Mouse (Mus musculus) limb, embryonic 14.5 days (tissue): ENCODE results near the gene Coq8b. TPM values are rescaled to one million over a fixed set of nuclear protein-coding genes. Genes with fewer than 3 reads are reported as not detected.
"Not testable (repeated sequence)": the region's sequence is repeated elsewhere in the genome, so short reads cannot be mapped to it uniquely, and the experiment has no call there.

Experiments used
- ATAC-seq: fragments of 200-750 bp; cut with Nextera tagmentation; 2 replicates; pipeline ENCODE4 v1.8.0; 2017; ENCODE audit warnings: low read depth, moderate number of reproducible peaks, moderate TSS enrichment; ENCODE audit not compliant: low FRiP score
- DNase-seq: peaks from one replicate; pipeline ENCODE4 v3.0.0-alpha.2; 2015; ENCODE audit warnings: low spot score
- H3K27ac ChIP-seq: fragments of 300-500 bp; sonication (generic); replicated peaks from 2 replicates; pipeline ENCODE4 v1.5.1; 2014; ENCODE audit warnings: low read depth, mild to moderate bottlenecking, low read length, moderate library complexity, mixed read lengths
- H3K27me3 ChIP-seq: fragments of 300-500 bp; sonication (generic); 2 replicates; pipeline ENCODE4 v1.6.1; 2014; ENCODE audit warnings: low read length, mixed read lengths; ENCODE audit not compliant: control insufficient read depth, insufficient read depth
- H3K36me3 ChIP-seq: fragments of 300-500 bp; sonication (generic); 2 replicates; pipeline ENCODE4 v1.6.1; 2014; ENCODE audit warnings: mild to moderate bottlenecking, low read length, moderate library complexity, mixed read lengths; ENCODE audit not compliant: control insufficient read depth, insufficient read depth
- H3K4me1 ChIP-seq: fragments of 300-500 bp; sonication (generic); 2 replicates; pipeline ENCODE4 v1.6.1; 2014; ENCODE audit warnings: antibody characterized with exemption, low read length, mixed read lengths; ENCODE audit not compliant: control insufficient read depth, insufficient read depth
- H3K4me2 ChIP-seq: fragments of 300-500 bp; sonication (generic); replicated peaks from 2 replicates; pipeline ENCODE4 v1.6.1; 2014; ENCODE audit warnings: low read depth, mild to moderate bottlenecking, low read length, moderate library complexity; ENCODE audit not compliant: severe bottlenecking
- H3K4me3 ChIP-seq: fragments of 300-500 bp; sonication (generic); replicated peaks from 2 replicates; pipeline ENCODE4 v1.5.1; 2014; ENCODE audit warnings: low read length
- H3K9ac ChIP-seq: fragments of 300-500 bp; sonication (generic); 2 replicates; pipeline ENCODE4 v1.6.1; 2014; ENCODE audit warnings: mild to moderate bottlenecking, low read depth, low read length, moderate library complexity; ENCODE audit not compliant: severe bottlenecking
- H3K9me3 ChIP-seq: fragments of 300-500 bp; sonication (generic); 2 replicates; pipeline ENCODE4 v1.6.1; 2016; ENCODE audit warnings: low read length; ENCODE audit not compliant: control insufficient read depth
- POLR2A ChIP-seq: fragments of 200-500 bp; IDR thresholded peaks from 2 replicates; pipeline ENCODE4 v1.8.0; 2012; ENCODE audit warnings: inconsistent platforms, mild to moderate bottlenecking, moderate library complexity, borderline replicate concordance; ENCODE audit not compliant: insufficient read depth, insufficient read length; ENCODE audit errors: extremely low read depth
- WGBS: fragments of 180-500 bp; shearing (Covaris S2); extraction: QIAGEN DNeasy Blood & Tissue Kit; methylation state at CpG from one replicate; pipeline ENCODE4 v1.1.7; 2014; 5-methylcytosine and 5-hydroxymethylcytosine counted together
- polyA plus RNA-seq, 2 experiments: library from polyadenylated mRNA; depleted of rRNA in 1 of 2; stranded (reverse) in 1 of 2; unstranded in 1 of 2; fragments of >200 nt; fragmentation: Nextera tagmentation in 1 of 2; extraction: Ambion mirVana in 1 of 2; gene quantifications; 2 replicates each; pipeline versions ENCODE4 v1.2.1 to v1.2.3; 2012 to 2014

Coq8b gene
- polyA plus RNA-seq, 2 experiments, result 16.5 to 43.4 TPM

- Histone ChIP-seq H3K9ac (no peak overlapping the region), H3K4me2 (no peak overlapping the region), H3K36me3 (peaks cover 33% of the 10 kb centered on the region), H3K4me3 (no peak overlapping the region), H3K27ac (no peak overlapping the region), H3K4me1 (peaks cover 10% of the 10 kb centered on the region; the same call in 1 of the 2 replicates), H3K27me3 (no peaks in the 10 kb centered on the region), H3K9me3 (no peaks in the 10 kb centered on the region)
- ATAC-seq (no peak), DNase-seq (no peak)
- 80% methylated on average over 2 of the region's 2 CpGs for WGBS
- TF ChIP-seq POLR2A, result no peak
These were observed 4.7 kb downstream of the Coq8b start for GRCm38 (mm10) chr7:27237527-27237926.

- no peaks in the 10 kb centered on the region for H3K9me3 ChIP-seq
- H3K4me3 ChIP-seq, result no peak overlapping the region
- TF ChIP-seq POLR2A, result no peak
- no peak overlapping the region for H3K9ac ChIP-seq
- 87% methylated on average over 5 of the region's 5 CpGs for WGBS
- peaks cover 7% of the 10 kb centered on the region; the same call in 1 of the 2 replicates for H3K4me1 ChIP-seq
- H3K36me3 ChIP-seq, result peaks cover 43% of the 10 kb centered on the region
- no peak overlapping the region for H3K27ac ChIP-seq
- H3K27me3 ChIP-seq, result no peaks in the 10 kb centered on the region
- DNase-seq (no peak), ATAC-seq (no peak)
- no peak overlapping the region for H3K4me2 ChIP-seq
These were observed 5.7 kb downstream of the Coq8b start for GRCm38 (mm10) chr7:27238568-27238967.

- no peak overlapping the region for H3K4me3 ChIP-seq
- no peak overlapping the region for H3K9ac ChIP-seq
- DNase-seq (no peak), ATAC-seq (no peak)
- H3K9me3 ChIP-seq, result no peaks in the 10 kb centered on the region
- H3K36me3 ChIP-seq, result peaks cover 57% of the 10 kb centered on the region
- TF ChIP-seq POLR2A, result no peak
- no peaks in the 10 kb centered on the region for H3K4me1 ChIP-seq
- H3K4me2 ChIP-seq, result no peak overlapping the region
- H3K27ac ChIP-seq, result no peak overlapping the region
- H3K27me3 ChIP-seq, result no peaks in the 10 kb centered on the region
- 51% methylated on average over 7 of the region's 8 CpGs for WGBS
These were observed 10.4 kb downstream of the Coq8b start for GRCm38 (mm10) chr7:27243211-27243610.

GRCm38 (mm10) chr7:27244088-27244487, 11.3 kb downstream of the Coq8b start:
- H3K4me3 ChIP-seq, H3K4me2 ChIP-seq, H3K9me3 ChIP-seq, H3K4me1 ChIP-seq, H3K9ac ChIP-seq, ATAC-seq, H3K27ac ChIP-seq, DNase-seq, H3K27me3 ChIP-seq: not testable (repeated sequence)
- peaks cover 52% of the 10 kb centered on the region for H3K36me3 ChIP-seq
- WGBS, result 80% methylated on average over 2 of the region's 2 CpGs

GRCm38 (mm10) chr7:27249146-27249545, 16.3 kb downstream of the Coq8b start:
- no peak overlapping the region for H3K27ac ChIP-seq

GRCm38 (mm10) chr7:27249928-27250327, 17.1 kb downstream of the Coq8b start:
- peaks cover 27% of the 10 kb centered on the region for H3K36me3 ChIP-seq
- no peaks in the 10 kb centered on the region for H3K4me1 ChIP-seq
- no peaks in the 10 kb centered on the region for H3K9me3 ChIP-seq
- H3K9ac ChIP-seq, result no peak overlapping the region; the same call in 1 of the 2 replicates
- no peak for TF ChIP-seq POLR2A
- H3K27me3 ChIP-seq, result no peaks in the 10 kb centered on the region
- no peak overlapping the region for H3K4me3 ChIP-seq
- no peak overlapping the region for H3K27ac ChIP-seq
- H3K4me2 ChIP-seq, result no peak overlapping the region
- ATAC-seq (no peak), DNase-seq (no peak)
- 89% methylated on average over 5 of the region's 5 CpGs for WGBS

More at GRCm38 (mm10) chr7:27249146-27249545, 16.3 kb downstream of the Coq8b start:
- Histone ChIP-seq H3K27me3 (no peaks in the 10 kb centered on the region), H3K9me3 (no peaks in the 10 kb centered on the region), H3K36me3 (peaks cover 30% of the 10 kb centered on the region), H3K9ac (no peak overlapping the region), H3K4me3 (no peak overlapping the region), H3K4me2 (no peak overlapping the region), H3K4me1 (no peaks in the 10 kb centered on the region)
- ATAC-seq (no peak), DNase-seq (no peak)
- 91% methylated on average over 2 of the region's 2 CpGs for WGBS
- no peak for TF ChIP-seq POLR2A
